Mouse (Mus musculus) urinary bladder, adult 18-20 months (tissue): Measurements from ENCODE around the gene Rcn2.

Experiments used
- DNase-seq, 2 experiments: peaks; one replicate each; pipeline ENCODE4 v3.0.0; 2022; ENCODE audit warnings: low spot score in 2 of 2, mixed read lengths in 2 of 2

The Rcn2 gene

GRCm38 (mm10) chr9:56092102-56092501, 50.5 kb downstream of the Rcn2 start:
- no peak for DNase-seq

- no peak for DNase-seq
Observed at GRCm38 (mm10) chr9:56097584-56098298, 56.1 kb downstream of the Rcn2 start.

GRCm38 (mm10) chr9:56100041-56100522, 58.4 kb downstream of the Rcn2 start:
- no peak for DNase-seq

GRCm38 (mm10) chr9:56101022-56101421, 59.4 kb downstream of the Rcn2 start:
- no peak for DNase-seq

GRCm38 (mm10) chr9:56104921-56105320, 63.3 kb downstream of the Rcn2 start:
- DNase-seq = no peak

GRCm38 (mm10) chr9:56106274-56107072, 64.8 kb downstream of the Rcn2 start:
- DNase-seq = no peak

- no peak for DNase-seq
Observed at GRCm38 (mm10) chr9:56107527-56107926, 65.9 kb downstream of the Rcn2 start.

- no peak for DNase-seq
Observed at GRCm38 (mm10) chr9:56108174-56108573, 66.5 kb downstream of the Rcn2 start.
